Mouse (Mus musculus): ENCODE results near the gene Zc2hc1b. TPM values are rescaled to one million over a fixed set of nuclear protein-coding genes. Genes with fewer than 3 reads are reported as not detected.

Gene Zc2hc1b
- total RNA-seq, 2 experiments from 2014 or later: not detected

GRCm38 (mm10) chr10:13116706-13117665 lies 60.8 kb downstream of the Zc2hc1b start:
- intact Hi-C loops (cut with DNase I): no loop called here
- DNase-seq: no peak

GRCm38 (mm10) chr10:13115030-13115429 lies 62.8 kb downstream of the Zc2hc1b start:
- intact Hi-C loops (cut with DNase I): no loop called here
- no peak for DNase-seq

- intact Hi-C loops (cut with DNase I): no loop called here
- DNase-seq: no peak
Observed at GRCm38 (mm10) chr10:13113641-13114040, 64.2 kb downstream of the Zc2hc1b start.

DNA sequence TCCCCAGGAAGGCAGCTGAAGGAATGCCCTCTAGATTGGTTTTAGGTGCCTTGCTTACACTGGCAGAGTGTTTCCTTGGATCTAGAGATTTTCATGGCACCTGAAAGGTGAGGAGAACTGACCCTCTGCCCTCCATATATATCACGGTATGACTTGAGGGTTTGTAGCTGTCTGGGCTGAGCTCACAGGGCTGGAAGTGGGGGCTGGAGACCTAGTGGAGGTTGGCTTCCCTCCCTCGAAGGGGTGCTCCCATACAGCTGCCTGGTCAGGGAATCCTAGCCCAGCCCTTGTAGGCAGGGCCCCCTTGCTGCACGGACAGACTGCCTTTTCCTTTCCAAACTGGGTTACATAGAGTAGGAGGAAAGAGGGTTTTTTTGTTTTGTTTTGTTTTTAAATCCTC lies 65.0 kb downstream of the Zc2hc1b start:
- intact Hi-C loops (cut with DNase I): no loop called here
- DNase-seq: no peak

DNA sequence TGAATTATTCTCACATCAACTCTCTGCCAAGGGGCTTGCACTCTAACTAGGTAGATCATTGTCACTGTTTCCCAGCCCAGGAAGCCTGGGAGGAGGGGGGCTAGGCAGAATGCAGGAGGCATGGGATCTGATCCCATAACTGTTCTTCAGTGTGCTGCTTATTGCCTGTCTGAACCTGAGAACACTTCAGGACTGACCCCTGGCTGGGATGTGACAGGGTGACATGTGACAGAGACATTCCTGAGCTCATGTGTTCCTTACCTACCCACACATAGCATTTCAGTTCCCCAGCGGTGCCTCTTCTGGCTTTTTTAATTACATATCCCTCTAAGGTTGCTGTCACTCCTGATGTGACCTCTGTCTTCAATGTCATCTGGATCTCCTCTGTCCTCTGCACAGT lies 68.0 kb downstream of the Zc2hc1b start:
- DNase-seq: no peak
- intact Hi-C loops (cut with DNase I): loop anchor here (5.0 kb wide), 1 partner anchor 138 kb away; no protein-coding TSS in a partner anchor

DNA sequence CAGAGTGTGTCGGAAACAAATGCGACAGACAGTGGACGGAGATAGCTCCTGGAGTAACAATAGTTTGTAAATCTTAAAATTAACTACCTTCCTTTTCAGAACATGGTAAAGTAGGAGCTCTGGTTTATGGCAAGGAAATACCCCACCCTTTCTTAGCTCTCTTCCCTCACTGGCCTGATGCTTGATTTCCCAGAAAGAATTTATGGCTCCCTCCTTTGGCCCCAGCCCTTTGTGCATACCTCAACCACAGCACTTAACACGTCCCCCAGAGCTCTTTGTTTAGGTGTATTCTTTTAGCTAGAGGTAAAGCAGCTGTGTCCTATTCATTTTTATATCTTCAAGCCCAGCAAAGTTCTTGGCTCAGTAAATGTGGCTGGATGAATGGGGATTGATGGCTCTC lies 69.0 kb downstream of the Zc2hc1b start:
- intact Hi-C loops (cut with DNase I): loop anchor here (5.0 kb wide), 1 partner anchor 138 kb away; no protein-coding TSS in a partner anchor

DNA sequence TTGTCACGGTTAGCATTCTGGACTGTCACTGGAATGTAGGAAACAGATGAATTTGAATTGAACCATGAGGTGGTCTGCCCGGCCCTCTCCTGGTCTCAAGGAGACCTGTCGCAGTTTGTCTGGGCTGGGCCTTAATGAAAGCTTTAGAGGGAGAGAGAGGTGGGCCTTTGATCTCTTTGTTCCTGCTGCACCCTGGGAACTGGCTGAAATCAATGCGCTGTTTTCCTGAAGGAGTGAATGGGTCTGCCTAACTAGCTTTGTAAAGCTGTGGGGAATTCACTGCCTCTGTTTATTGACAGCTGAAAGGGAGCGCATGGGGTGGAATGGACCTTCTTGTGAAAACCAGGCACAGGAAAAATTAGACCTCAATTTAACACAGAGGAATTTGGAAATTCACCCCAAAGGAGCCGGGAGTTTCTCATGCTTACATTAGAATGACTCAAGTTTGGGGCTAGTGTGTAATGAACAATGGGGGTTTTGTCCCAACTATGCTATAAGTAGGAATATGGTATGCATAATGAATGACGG lies 69.7 kb downstream of the Zc2hc1b start:
- no peak for DNase-seq
- intact Hi-C loops (cut with DNase I): loop anchor here (5.0 kb wide), 1 partner anchor 139 kb away; no protein-coding TSS in a partner anchor

More for the DNA sequence above, 69.0 kb downstream of the Zc2hc1b start:
- no peak for DNase-seq

DNA sequence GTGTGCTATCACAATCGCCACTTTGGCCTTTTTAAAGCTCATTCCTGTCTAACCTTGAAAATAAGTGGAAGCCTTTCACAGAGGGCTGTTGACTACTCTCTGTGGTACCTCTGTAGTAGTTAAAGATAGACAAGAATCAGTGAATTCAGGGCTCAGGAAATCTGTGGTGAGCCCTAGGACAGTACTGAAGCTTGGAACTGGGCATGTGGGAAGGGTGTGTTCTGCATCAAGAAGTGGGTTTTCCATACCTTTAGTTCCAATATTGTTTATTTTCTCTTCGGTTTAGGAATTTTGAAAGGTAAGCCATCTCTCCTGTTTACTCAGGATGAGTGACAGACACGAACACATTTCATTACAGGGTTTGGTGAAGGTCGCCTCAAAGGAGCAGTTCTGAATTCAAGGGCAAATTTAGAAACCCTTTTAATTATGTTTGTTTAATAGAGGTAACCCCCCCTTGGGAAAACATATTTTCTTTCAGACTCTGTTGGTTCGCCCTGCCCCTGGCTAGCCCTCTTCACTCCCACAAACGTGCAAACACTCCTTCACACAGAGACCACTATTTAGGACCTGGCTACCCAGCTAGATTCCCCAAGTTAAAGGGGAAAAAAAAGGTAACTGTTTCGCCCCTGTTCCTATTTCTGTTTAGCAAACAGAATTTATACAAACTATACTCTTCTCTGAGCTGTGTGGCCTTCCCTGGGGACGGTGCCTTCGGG lies 70.8 kb downstream of the Zc2hc1b start:
- no peak for DNase-seq
- intact Hi-C loops (cut with DNase I): loop anchor here (5.0 kb wide), 1 partner anchor 140 kb away; no protein-coding TSS in a partner anchor

DNA sequence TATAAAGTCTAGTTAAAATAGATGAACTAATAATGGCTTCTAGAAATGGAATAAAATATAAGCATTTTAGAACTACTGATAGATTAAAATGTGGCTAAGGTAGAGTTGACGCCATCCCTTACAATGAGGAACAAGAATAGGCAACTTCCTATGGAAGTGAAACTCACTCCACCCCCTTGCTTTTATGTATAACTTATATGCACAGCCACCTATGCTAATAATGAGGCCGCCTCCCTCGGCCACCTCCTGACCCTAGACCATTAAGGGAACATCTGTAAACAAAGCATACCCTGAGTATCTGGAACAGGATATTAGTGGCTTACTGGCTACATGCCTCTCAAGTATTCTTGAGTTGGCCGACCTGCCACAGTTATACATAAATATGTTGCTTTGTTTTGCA lies 74.0 kb downstream of the Zc2hc1b start:
- intact Hi-C loops (cut with DNase I): no loop called here
- DNase-seq: no peak

- intact Hi-C loops (cut with DNase I): no loop called here
- DNase-seq: no peak
Observed at GRCm38 (mm10) chr10:13102360-13102759, 75.5 kb downstream of the Zc2hc1b start.

DNA sequence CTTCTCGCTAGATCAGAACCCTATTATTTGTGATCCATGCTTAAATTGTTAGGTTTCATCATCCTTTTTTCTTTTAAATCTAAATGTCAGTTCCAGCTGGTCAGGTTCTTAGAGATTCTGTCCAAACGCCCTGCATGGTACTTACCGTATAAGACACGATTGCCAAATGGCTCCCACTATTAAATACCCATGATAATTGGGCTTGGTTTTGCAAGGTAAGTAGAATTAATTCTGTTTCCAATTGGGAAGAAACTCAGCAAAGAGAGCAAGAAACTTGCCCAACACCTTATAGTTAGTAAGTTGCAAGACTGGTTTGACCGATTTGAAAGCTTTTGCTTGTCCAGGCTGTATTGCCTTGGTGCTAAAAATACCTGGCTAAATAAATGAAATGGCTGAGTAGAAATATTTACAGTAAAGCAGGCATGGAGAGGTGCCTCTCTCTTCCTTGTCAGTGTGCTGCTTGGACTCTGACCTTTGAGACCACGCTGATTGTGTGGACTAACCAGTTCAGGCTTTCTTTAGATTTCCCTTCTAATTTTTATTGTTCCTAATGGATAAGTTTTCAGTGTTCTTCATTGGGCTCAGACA lies 77.7 kb downstream of the Zc2hc1b start:
- DNase-seq: no peak
- intact Hi-C loops (cut with DNase I): no loop called here

Other genes with a start within 250 kb of the Zc2hc1b start
- 1 to 10 TPM; 1.8 to 1.9 TPM for gene Stx11, start 213.7 kb downstream of the Zc2hc1b start, total RNA-seq (2021)
- gene Sf3b5, start 172.7 kb downstream of the Zc2hc1b start, total RNA-seq (2021): 1 to 10 TPM; 5.9 to 6.1 TPM
- 10 to 100 TPM; 22.7 to 23.3 TPM for gene Plagl1, start 117.5 kb downstream of the Zc2hc1b start, total RNA-seq (2021)
- gene Ltv1, start 15.1 kb upstream of the Zc2hc1b start, total RNA-seq (2021): 10 to 100 TPM; 19.9 to 20.1 TPM